Mouse (Mus musculus): ENCODE results near the gene P2ry13. TPM values are rescaled to one million over a fixed set of nuclear protein-coding genes. Genes with fewer than 3 reads are reported as not detected.

P2ry13 gene
- total RNA-seq, 1 experiment = not detected

DNA sequence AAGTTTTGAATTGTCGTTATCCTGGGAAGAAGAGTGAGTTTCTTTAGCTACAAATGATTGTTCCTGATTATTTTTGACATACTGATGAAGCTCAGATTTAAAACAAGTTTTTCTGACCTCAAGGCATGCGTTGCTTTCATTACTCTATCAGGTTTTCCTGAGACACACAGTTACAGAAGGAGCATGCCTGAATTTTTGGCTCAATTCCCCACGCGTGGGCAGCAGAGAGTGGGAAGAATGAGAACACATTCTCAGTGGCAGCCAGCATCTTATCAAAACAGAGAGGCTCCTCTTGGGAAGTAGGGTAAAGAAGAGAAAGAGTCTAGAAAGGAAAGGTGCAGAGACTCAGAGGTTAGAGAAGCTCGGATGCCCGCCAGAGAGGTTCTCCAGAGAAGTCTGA, 32.7 kb upstream of the P2ry13 start:
- DNase-seq (ENCODE audit: low read depth, low spot score) = no peak
- no peak for TF ChIP-seq ZC3H11A (IDR thresholded peaks at IDR 0.05; ENCODE audit: borderline replicate concordance, low read depth, low read length)
- no peak for TF ChIP-seq HCFC1 (IDR thresholded peaks at IDR 0.05; ENCODE audit: borderline replicate concordance, insufficient read depth, low read length)
- TF ChIP-seq ZNF384 (IDR thresholded peaks at IDR 0.05; ENCODE audit: low read depth, low read length) = no peak
- TF ChIP-seq MAFK (IDR thresholded peaks at IDR 0.05; ENCODE audit: insufficient read depth, low read depth, low read length) = no peak
- TF ChIP-seq CHD2 (IDR thresholded peaks at IDR 0.05; ENCODE audit: low read depth, low read length) = no peak
- no peaks in the 10 kb centered on the region for H3K9me3 ChIP-seq (ENCODE audit: control insufficient read depth, insufficient read depth, low read depth, low read length)
- H3K4me3 ChIP-seq (ENCODE audit: insufficient read depth in 1 of 2, low read depth in 1 of 2, low read length in 2 of 2, poor library complexity in 1 of 2, severe bottlenecking in 1 of 2) = no peak overlapping the region
- H3K36me3 ChIP-seq (ENCODE audit: control insufficient read depth, insufficient read depth, low read length, poor library complexity, severe bottlenecking) = no peaks in the 10 kb centered on the region
- H3K9ac ChIP-seq (ENCODE audit: insufficient read depth, low read depth, low read length, poor library complexity, severe bottlenecking) = no peak overlapping the region
- H3K27ac ChIP-seq (ENCODE audit: insufficient read depth, low read depth, low read length, poor library complexity, severe bottlenecking) = no peak overlapping the region
- H3K4me1 ChIP-seq (ENCODE audit: control insufficient read depth in 2 of 2, insufficient read depth in 2 of 2, low read length in 2 of 2, poor library complexity in 1 of 2) = no peaks in the 10 kb centered on the region
- in situ Hi-C loops (cut with MboI; ENCODE audit: low sequenced_read_pairs in 2 of 2, unreplicated experiment in 2 of 2) = no loop called here

DNA sequence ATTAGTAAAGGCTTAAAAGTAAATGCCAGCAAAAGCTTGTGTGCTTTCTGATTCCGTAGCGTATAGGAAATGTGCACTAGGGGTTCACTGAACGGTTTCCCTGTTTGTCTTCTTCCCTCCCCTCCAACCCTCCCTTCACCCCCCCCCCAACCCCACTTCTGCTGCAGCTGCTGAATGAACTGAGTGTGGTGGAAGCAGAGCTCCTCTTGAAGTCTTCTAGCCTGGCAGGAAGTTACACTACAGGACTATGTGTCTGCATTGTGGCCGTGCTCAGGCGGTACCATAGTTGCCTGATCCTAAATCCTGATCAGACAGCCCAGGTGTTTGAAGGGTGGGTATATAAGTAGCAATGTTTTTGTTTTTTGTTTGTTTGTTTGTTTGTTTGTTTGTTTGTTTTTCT, 24.2 kb upstream of the P2ry13 start:
- Histone ChIP-seq H3K9ac (ENCODE audit: insufficient read depth, low read depth, low read length, poor library complexity, severe bottlenecking) (no peak overlapping the region), H3K9me3 (ENCODE audit: control insufficient read depth, insufficient read depth, low read depth, low read length) (no peaks in the 10 kb centered on the region), H3K36me3 (ENCODE audit: control insufficient read depth, insufficient read depth, low read length, poor library complexity, severe bottlenecking) (no peaks in the 10 kb centered on the region), H3K4me1 (ENCODE audit: control insufficient read depth in 2 of 2, insufficient read depth in 2 of 2, low read length in 2 of 2, poor library complexity in 1 of 2) (no peaks in the 10 kb centered on the region), H3K27ac (ENCODE audit: insufficient read depth, low read depth, low read length, poor library complexity, severe bottlenecking) (no peak overlapping the region), H3K4me3 (ENCODE audit: insufficient read depth in 1 of 2, low read depth in 1 of 2, low read length in 2 of 2, poor library complexity in 1 of 2, severe bottlenecking in 1 of 2) (no peak overlapping the region)
- no peak for DNase-seq (ENCODE audit: low read depth, low spot score)
- in situ Hi-C loops (cut with MboI; ENCODE audit: low sequenced_read_pairs in 2 of 2, unreplicated experiment in 2 of 2) = no loop called here
- TF ChIP-seq HCFC1 (IDR thresholded peaks at IDR 0.05; ENCODE audit: borderline replicate concordance, insufficient read depth, low read length) = no peak

DNA sequence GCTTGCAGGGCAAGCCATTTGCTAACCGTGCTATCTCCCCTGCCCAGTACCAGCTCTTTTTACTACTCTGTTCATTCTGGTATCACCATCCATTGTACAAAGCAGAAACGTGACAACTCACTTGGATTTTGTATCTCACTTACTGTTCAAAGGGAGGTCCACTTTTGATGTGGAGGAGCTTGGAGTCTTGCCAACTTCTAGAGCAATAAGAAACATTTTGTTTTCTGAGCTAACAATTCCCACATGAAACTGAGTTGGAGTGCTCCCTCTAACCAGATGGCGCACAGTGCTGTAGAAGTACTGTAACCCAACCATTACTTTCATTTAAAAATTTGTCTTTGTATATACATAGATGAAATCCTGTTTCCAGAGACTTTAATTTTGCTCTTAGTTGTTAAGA, 20.2 kb upstream of the P2ry13 start:
- in situ Hi-C loops (cut with MboI; ENCODE audit: low sequenced_read_pairs in 2 of 2, unreplicated experiment in 2 of 2) = no loop called here
- no peak overlapping the region for H3K9ac ChIP-seq (ENCODE audit: insufficient read depth, low read depth, low read length, poor library complexity, severe bottlenecking)
- no peaks in the 10 kb centered on the region for H3K4me1 ChIP-seq (ENCODE audit: control insufficient read depth in 2 of 2, insufficient read depth in 2 of 2, low read length in 2 of 2, poor library complexity in 1 of 2)
- H3K27ac ChIP-seq (ENCODE audit: insufficient read depth, low read depth, low read length, poor library complexity, severe bottlenecking) = no peak overlapping the region
- DNase-seq (ENCODE audit: low read depth, low spot score) = no peak
- TF ChIP-seq ZC3H11A (IDR thresholded peaks at IDR 0.05; ENCODE audit: borderline replicate concordance, low read depth, low read length) = no peak
- TF ChIP-seq HCFC1 (IDR thresholded peaks at IDR 0.05; ENCODE audit: borderline replicate concordance, insufficient read depth, low read length) = no peak
- no peak for TF ChIP-seq CHD2 (IDR thresholded peaks at IDR 0.05; ENCODE audit: low read depth, low read length)
- TF ChIP-seq ZNF384 (IDR thresholded peaks at IDR 0.05; ENCODE audit: low read depth, low read length) = no peak
- no peak for TF ChIP-seq MAFK (IDR thresholded peaks at IDR 0.05; ENCODE audit: insufficient read depth, low read depth, low read length)
- no peak overlapping the region for H3K4me3 ChIP-seq (ENCODE audit: insufficient read depth in 1 of 2, low read depth in 1 of 2, low read length in 2 of 2, poor library complexity in 1 of 2, severe bottlenecking in 1 of 2)
- H3K9me3 ChIP-seq (ENCODE audit: control insufficient read depth, insufficient read depth, low read depth, low read length) = no peaks in the 10 kb centered on the region
- H3K36me3 ChIP-seq (ENCODE audit: control insufficient read depth, insufficient read depth, low read length, poor library complexity, severe bottlenecking) = no peaks in the 10 kb centered on the region

DNA sequence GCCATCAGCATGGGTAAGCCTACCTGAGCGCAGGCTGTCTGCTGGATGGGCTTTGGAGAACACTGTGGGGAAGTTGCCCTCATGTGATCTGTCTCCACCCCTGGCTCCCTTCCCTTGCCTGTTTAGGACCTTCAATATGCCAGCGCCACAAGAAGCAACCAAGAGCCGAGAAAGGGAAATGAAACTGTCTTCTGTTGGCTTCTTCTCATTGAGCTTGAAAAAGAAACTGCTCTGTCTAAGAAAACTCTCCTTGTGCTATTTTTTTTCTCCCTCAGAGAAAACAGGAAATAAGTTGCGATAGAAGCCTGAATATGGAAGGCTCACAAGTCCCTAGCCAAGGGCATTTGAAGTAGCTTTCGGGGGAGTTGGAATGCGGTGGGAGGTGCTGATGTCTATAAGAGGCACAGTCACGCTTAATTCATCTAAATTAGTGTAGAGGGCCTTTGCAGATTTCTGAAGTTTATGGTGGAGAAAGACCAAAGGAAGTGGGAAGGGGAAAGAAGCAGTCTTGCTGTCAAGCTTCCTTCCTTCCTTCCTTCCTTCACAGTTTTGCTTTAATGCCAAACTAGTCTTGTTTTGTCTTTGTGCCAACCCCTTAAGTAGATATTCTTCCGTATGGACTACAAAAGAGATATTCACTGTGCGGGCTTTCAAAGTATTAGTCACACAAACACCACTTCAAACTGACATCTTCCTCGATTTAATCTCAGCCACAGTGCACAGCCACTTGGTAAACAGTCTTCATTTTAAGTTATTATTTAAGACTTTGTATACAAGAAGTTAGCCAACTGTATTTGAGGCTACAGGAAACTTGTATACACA, 18.3 kb upstream of the P2ry13 start:
- H3K4me3 ChIP-seq (ENCODE audit: insufficient read depth in 1 of 2, low read depth in 1 of 2, low read length in 2 of 2, poor library complexity in 1 of 2, severe bottlenecking in 1 of 2) = no peak overlapping the region
- in situ Hi-C loops (cut with MboI; ENCODE audit: low sequenced_read_pairs in 2 of 2, unreplicated experiment in 2 of 2) = no loop called here
- no peaks in the 10 kb centered on the region for H3K9me3 ChIP-seq (ENCODE audit: control insufficient read depth, insufficient read depth, low read depth, low read length)
- no peak overlapping the region for H3K9ac ChIP-seq (ENCODE audit: insufficient read depth, low read depth, low read length, poor library complexity, severe bottlenecking)
- no peak for TF ChIP-seq CHD2 (IDR thresholded peaks at IDR 0.05; ENCODE audit: low read depth, low read length)
- TF ChIP-seq ZNF384 (IDR thresholded peaks at IDR 0.05; ENCODE audit: low read depth, low read length) = no peak
- no peak for TF ChIP-seq MAFK (IDR thresholded peaks at IDR 0.05; ENCODE audit: insufficient read depth, low read depth, low read length)
- TF ChIP-seq ZC3H11A (IDR thresholded peaks at IDR 0.05; ENCODE audit: borderline replicate concordance, low read depth, low read length) = no peak
- TF ChIP-seq HCFC1 (IDR thresholded peaks at IDR 0.05; ENCODE audit: borderline replicate concordance, insufficient read depth, low read length) = no peak
- no peak overlapping the region for H3K27ac ChIP-seq (ENCODE audit: insufficient read depth, low read depth, low read length, poor library complexity, severe bottlenecking)
- no peaks in the 10 kb centered on the region for H3K36me3 ChIP-seq (ENCODE audit: control insufficient read depth, insufficient read depth, low read length, poor library complexity, severe bottlenecking)
- H3K4me1 ChIP-seq (ENCODE audit: control insufficient read depth in 2 of 2, insufficient read depth in 2 of 2, low read length in 2 of 2, poor library complexity in 1 of 2) = no peaks in the 10 kb centered on the region
- no peak for DNase-seq (ENCODE audit: low read depth, low spot score)

DNA sequence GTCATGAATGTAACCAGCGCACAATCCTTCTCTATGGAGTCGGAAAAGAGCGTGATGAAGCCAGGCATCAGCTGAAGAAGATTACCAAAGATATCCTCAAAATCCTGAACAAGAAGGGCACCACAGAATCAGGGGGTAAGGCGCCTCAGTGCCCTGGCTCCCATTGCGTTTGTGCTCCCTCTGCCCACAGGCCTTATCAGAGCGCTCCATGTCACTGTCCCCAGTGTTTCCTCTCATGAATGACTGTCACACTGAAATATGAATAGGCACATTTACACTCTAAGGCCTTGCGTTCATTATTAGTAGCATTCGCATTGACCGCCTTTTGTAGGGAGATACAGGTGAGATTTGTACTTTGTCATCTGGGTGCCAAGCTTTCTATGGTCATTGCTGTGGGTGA, 17.0 kb upstream of the P2ry13 start:
- DNase-seq (ENCODE audit: low read depth, low spot score) = no peak
- Histone ChIP-seq H3K27ac (ENCODE audit: insufficient read depth, low read depth, low read length, poor library complexity, severe bottlenecking) (no peak overlapping the region), H3K4me1 (ENCODE audit: control insufficient read depth in 2 of 2, insufficient read depth in 2 of 2, low read length in 2 of 2, poor library complexity in 1 of 2) (no peaks in the 10 kb centered on the region), H3K4me3 (ENCODE audit: insufficient read depth in 1 of 2, low read depth in 1 of 2, low read length in 2 of 2, poor library complexity in 1 of 2, severe bottlenecking in 1 of 2) (no peak overlapping the region), H3K9ac (ENCODE audit: insufficient read depth, low read depth, low read length, poor library complexity, severe bottlenecking) (no peak overlapping the region), H3K9me3 (ENCODE audit: control insufficient read depth, insufficient read depth, low read depth, low read length) (no peaks in the 10 kb centered on the region), H3K36me3 (ENCODE audit: control insufficient read depth, insufficient read depth, low read length, poor library complexity, severe bottlenecking) (no peaks in the 10 kb centered on the region)
- in situ Hi-C loops (cut with MboI; ENCODE audit: low sequenced_read_pairs in 2 of 2, unreplicated experiment in 2 of 2) = no loop called here
- TF ChIP-seq HCFC1 (IDR thresholded peaks at IDR 0.05; ENCODE audit: borderline replicate concordance, insufficient read depth, low read length) (no peak), MAFK (IDR thresholded peaks at IDR 0.05; ENCODE audit: insufficient read depth, low read depth, low read length) (no peak), ZC3H11A (IDR thresholded peaks at IDR 0.05; ENCODE audit: borderline replicate concordance, low read depth, low read length) (no peak), ZNF384 (IDR thresholded peaks at IDR 0.05; ENCODE audit: low read depth, low read length) (no peak), CHD2 (IDR thresholded peaks at IDR 0.05; ENCODE audit: low read depth, low read length) (no peak)
